Mouse (Mus musculus): ENCODE measurements at regions not wholly inside any gene's neighbourhood (a gene's known extent, or its start where the extent isn't known, plus 50 kb on each side); places are given as distances from the start of the nearest gene placed in this dataset.

GRCm38 (mm10) chr2:79130660-79131059 is 124.6 kb upstream of the Itga4 start:
- no peak for TF ChIP-seq CTCF (IDR thresholded peaks at IDR 0.05; ENCODE audit: borderline replicate concordance, insufficient read depth, low read depth, low read length)
- TF ChIP-seq POLR2A (IDR thresholded peaks at IDR 0.05; ENCODE audit: borderline replicate concordance, insufficient read depth, low read length), result no peak
